In genomic region chr4:88083781-88084180, GRCm38 (mm10) we compare ENCODE assay signal across 21 mouse cellular contexts. TPM values are rescaled to one million over a fixed set of nuclear protein-coding genes. Genes with fewer than 3 reads are reported as not detected.
DNase-seq lines count a peak whose midpoint lies in the region; ATAC-seq and TF ChIP-seq lines count a peak whose summit lies in the region.
"Had no signal": no experiment of that assay in that cellular context is flagged by ENCODE, and none has a peak within 500 bp of the region (broad histone marks: within the 10 kb centered on the region; RNA-seq: fewer than 3 reads in every experiment).

No protein-coding gene starts in this region.

- H3K9ac ChIP-seq in kidney, postnatal 0 days (ENCODE audit: low read depth, low read length) = no peak overlapping the region
- H3K9ac ChIP-seq in embryonic facial prominence, embryonic 13.5 days = no peak overlapping the region
- H3K9ac ChIP-seq in limb, embryonic 11.5 days (ENCODE audit: low read length) = no peak overlapping the region
- H3K9ac ChIP-seq in forebrain, embryonic 11.5 days (ENCODE audit: low read length) = no peak overlapping the region
- H3K9ac ChIP-seq: forebrain, embryonic 13.5 days; forebrain, postnatal 0 days; hindbrain, embryonic 13.5 days had no signal

- H3K4me1 ChIP-seq in kidney, postnatal 0 days (replicated peaks; ENCODE audit: insufficient read depth, low read length) = no peaks in the 10 kb centered on the region
- 0 out of 2 replicates have a peak, but pooled peaks cover 12% of the 10 kb centered on the region for H3K4me1 ChIP-seq in embryonic facial prominence, embryonic 13.5 days
- H3K4me1 ChIP-seq in limb, embryonic 11.5 days (ENCODE audit: control insufficient read depth, insufficient read depth, low read length) = no peaks in the 10 kb centered on the region; the same call in 1 of the 2 replicates
- no peaks in the 10 kb centered on the region for H3K4me1 ChIP-seq in hindbrain, embryonic 10.5 days (replicated peaks)
- H3K4me1 ChIP-seq in forebrain, embryonic 11.5 days (replicated peaks; ENCODE audit: control insufficient read depth, insufficient read depth, low read length) = no peaks in the 10 kb centered on the region
- H3K4me1 ChIP-seq: forebrain, embryonic 13.5 days; heart, embryonic 10.5 days; hindbrain, embryonic 13.5 days had no signal

- WGBS in kidney, postnatal 0 days = 34% methylated on average over 3 of the region's 3 CpGs
- 30% methylated on average over 3 of the region's 3 CpGs for WGBS in embryonic facial prominence, embryonic 13.5 days
- 20% methylated on average over 3 of the region's 3 CpGs for WGBS in limb, embryonic 11.5 days
- 67% methylated on average over 3 of the region's 3 CpGs for WGBS in hindbrain, embryonic 10.5 days
- WGBS in forebrain, embryonic 11.5 days = 73% methylated on average over 3 of the region's 3 CpGs

- H3K27ac ChIP-seq in kidney, postnatal 0 days = no peak overlapping the region
- H3K27ac ChIP-seq in embryonic facial prominence, embryonic 13.5 days = peak overlapping the region; percentile 22; the same call in 1 of the 2 replicates
- no peak overlapping the region for H3K27ac ChIP-seq in limb, embryonic 11.5 days (replicated peaks; ENCODE audit: low read depth, low read length)
- no peak overlapping the region for H3K27ac ChIP-seq in hindbrain, embryonic 10.5 days
- H3K27ac ChIP-seq in forebrain, embryonic 11.5 days (ENCODE audit: low read depth, low read length) = no peak overlapping the region
- H3K27ac ChIP-seq: forebrain, embryonic 13.5 days; heart, embryonic 10.5 days; hindbrain, embryonic 13.5 days had no signal

- H3K9me3 ChIP-seq in kidney, postnatal 0 days (replicated peaks; ENCODE audit: low read length) = no peaks in the 10 kb centered on the region
- H3K9me3 ChIP-seq in embryonic facial prominence, embryonic 13.5 days = no peaks in the 10 kb centered on the region
- H3K9me3 ChIP-seq in limb, embryonic 11.5 days (ENCODE audit: control insufficient read depth, low read length) = no peaks in the 10 kb centered on the region
- H3K9me3 ChIP-seq in hindbrain, embryonic 10.5 days = no peaks in the 10 kb centered on the region
- H3K9me3 ChIP-seq in forebrain, embryonic 11.5 days (ENCODE audit: control insufficient read depth, low read length) = no peaks in the 10 kb centered on the region
- H3K9me3 ChIP-seq: forebrain, embryonic 13.5 days; heart, embryonic 10.5 days; hindbrain, embryonic 13.5 days had no signal

- H3K4me3 ChIP-seq in kidney, postnatal 0 days (replicated peaks; ENCODE audit: low read depth, low read length) = no peak overlapping the region
- no peak overlapping the region for H3K4me3 ChIP-seq in embryonic facial prominence, embryonic 13.5 days
- H3K4me3 ChIP-seq in limb, embryonic 11.5 days (ENCODE audit: low read depth, low read length) = no peak overlapping the region
- H3K4me3 ChIP-seq in hindbrain, embryonic 10.5 days = no peak overlapping the region
- H3K4me3 ChIP-seq in forebrain, embryonic 11.5 days (ENCODE audit: low read depth, low read length) = no peak overlapping the region
- H3K4me3 ChIP-seq: forebrain, embryonic 13.5 days; heart, embryonic 10.5 days; hindbrain, embryonic 13.5 days had no signal

- peak; percentile 34 for DNase-seq in kidney, postnatal 0 days (ENCODE audit: low spot score)
- DNase-seq in kidney, postnatal 25 days = no peak
- DNase-seq in limb, embryonic 11.5 days (ENCODE audit: low spot score) = peak; percentile 21
- no peak for DNase-seq in hindbrain, embryonic 10.5 days (ENCODE audit: low spot score)
- no peak for DNase-seq in frontal cortex, postnatal 36 days (ENCODE audit: low spot score in 2 of 2)
- DNase-seq in forebrain, embryonic 11.5 days (ENCODE audit: low spot score) = no peak
- DNase-seq: adrenal gland, postnatal 14 days; cerebellum, adult 11-12 months; cerebellum, adult 9-11 months; cerebellum, postnatal 36 days; forebrain, postnatal 0 days; gastrocnemius, postnatal 10 days; heart, adult 18-20 months; heart, postnatal 10 days; heart, postnatal 4 days had no signal

- H3K36me3 ChIP-seq in kidney, postnatal 0 days (ENCODE audit: insufficient read depth, low read length) = no peaks in the 10 kb centered on the region
- no peaks in the 10 kb centered on the region for H3K36me3 ChIP-seq in embryonic facial prominence, embryonic 13.5 days
- no peaks in the 10 kb centered on the region for H3K36me3 ChIP-seq in limb, embryonic 11.5 days (ENCODE audit: control insufficient read depth, insufficient read depth, low read length)
- H3K36me3 ChIP-seq in hindbrain, embryonic 10.5 days = no peaks in the 10 kb centered on the region
- no peaks in the 10 kb centered on the region for H3K36me3 ChIP-seq in forebrain, embryonic 11.5 days (ENCODE audit: control insufficient read depth, insufficient read depth, low read length)
- H3K36me3 ChIP-seq: heart, embryonic 10.5 days; hindbrain, embryonic 13.5 days had no signal

- no peak overlapping the region for H3K4me2 ChIP-seq in kidney, postnatal 0 days (ENCODE audit: low read length)
- H3K4me2 ChIP-seq in embryonic facial prominence, embryonic 13.5 days = no peak overlapping the region
- no peak overlapping the region for H3K4me2 ChIP-seq in limb, embryonic 11.5 days (ENCODE audit: low read depth, severe bottlenecking)
- no peak overlapping the region for H3K4me2 ChIP-seq in forebrain, embryonic 11.5 days (ENCODE audit: low read depth, low read length, severe bottlenecking)
- H3K4me2 ChIP-seq: forebrain, embryonic 13.5 days; hindbrain, embryonic 13.5 days had no signal

- no peak for ATAC-seq in kidney, postnatal 0 days (replicated peaks; ENCODE audit: low FRiP score, low read depth)
- no peak for ATAC-seq in embryonic facial prominence, embryonic 13.5 days (ENCODE audit: insufficient number of reproducible peaks, insufficient read depth, low FRiP score, low TSS enrichment, low read depth)
- ATAC-seq in limb, embryonic 11.5 days (ENCODE audit: insufficient number of reproducible peaks, low FRiP score, low TSS enrichment, low read depth) = no peak
- no peak for ATAC-seq in forebrain, embryonic 11.5 days (replicated peaks; ENCODE audit: low FRiP score)
- ATAC-seq: activated CD4-positive, CD25-positive, alpha-beta regulatory T cell, adult 4 months; forebrain, embryonic 13.5 days; forebrain, postnatal 0 days; Patski had no signal

- no peak for TF ChIP-seq CTCF in kidney, postnatal 0 days (IDR thresholded peaks at IDR 0.05; ENCODE audit: low read depth)

- H3K27me3 ChIP-seq in kidney, postnatal 0 days (ENCODE audit: insufficient read depth, low read length) = no peaks in the 10 kb centered on the region
- no peaks in the 10 kb centered on the region for H3K27me3 ChIP-seq in embryonic facial prominence, embryonic 13.5 days
- no peaks in the 10 kb centered on the region for H3K27me3 ChIP-seq in limb, embryonic 11.5 days (ENCODE audit: control insufficient read depth, insufficient read depth, low read length)
- H3K27me3 ChIP-seq in hindbrain, embryonic 10.5 days (ENCODE audit: insufficient read depth, poor library complexity, severe bottlenecking) = no peaks in the 10 kb centered on the region
- no peaks in the 10 kb centered on the region for H3K27me3 ChIP-seq in forebrain, embryonic 11.5 days (ENCODE audit: control insufficient read depth, insufficient read depth, low read length)
- H3K27me3 ChIP-seq: forebrain, embryonic 13.5 days; hindbrain, embryonic 13.5 days; Patski had no signal

RNA-seq across cellular contexts. Expression of gene Focad, which starts 10.6 kb away (rescaled TPM):
- 9.9 and 10.2 TPM in 2 replicates for polyA plus RNA-seq in kidney, postnatal 0 days (2015; fragmentation: Nextera tagmentation; extraction: Ambion mirVana)
- 16.0 and 16.1 TPM in 2 replicates for polyA plus RNA-seq in embryonic facial prominence, embryonic 13.5 days (2015; fragmentation: Nextera tagmentation; extraction: Ambion mirVana)
- 13.9 and 14.9 TPM in 2 replicates for polyA plus RNA-seq in limb, embryonic 11.5 days (2014; fragmentation: Nextera tagmentation; extraction: Ambion mirVana)
- 15.1 and 17.5 TPM in 2 replicates for polyA plus RNA-seq in hindbrain, embryonic 10.5 days (2016; fragmentation: Nextera tagmentation; extraction: Ambion mirVana)
- polyA plus RNA-seq in forebrain, embryonic 11.5 days (2014; fragmentation: Nextera tagmentation; extraction: Ambion mirVana) = 17.7 and 18.2 TPM in 2 replicates

RNA-seq across cellular contexts. Expression of gene Mllt3, which starts 50.6 kb away (rescaled TPM):
- 28.7 and 28.9 TPM in 2 replicates for polyA plus RNA-seq in kidney, postnatal 0 days (2015; fragmentation: Nextera tagmentation; extraction: Ambion mirVana)
- 85.5 and 89.3 TPM in 2 replicates for polyA plus RNA-seq in embryonic facial prominence, embryonic 13.5 days (2015; fragmentation: Nextera tagmentation; extraction: Ambion mirVana)
- polyA plus RNA-seq in limb, embryonic 11.5 days (2014; fragmentation: Nextera tagmentation; extraction: Ambion mirVana) = 60.0 and 63.5 TPM in 2 replicates
- 45.4 and 52.5 TPM in 2 replicates for polyA plus RNA-seq in hindbrain, embryonic 10.5 days (2016; fragmentation: Nextera tagmentation; extraction: Ambion mirVana)
- 65.7 and 70.8 TPM in 2 replicates for polyA plus RNA-seq in forebrain, embryonic 11.5 days (2014; fragmentation: Nextera tagmentation; extraction: Ambion mirVana)

Comparison
In these comparisons a context has a peak if more than half of its experiments do, and no peak if none do; other contexts are left out.
1. DNase-seq: peak in kidney, postnatal 0 days (single experiment) and limb, embryonic 11.5 days (single experiment); none in kidney, postnatal 25 days (0 of 2), hindbrain, embryonic 10.5 days (single experiment), frontal cortex, postnatal 36 days (0 of 2) and forebrain, embryonic 11.5 days (single experiment).